Mouse (Mus musculus): ENCODE measurements at regions not wholly inside any gene's neighbourhood (a gene's known extent, or its start where the extent isn't known, plus 50 kb on each side); places are given as distances from the start of the nearest gene placed in this dataset.

- no peak for TF ChIP-seq CTCF (IDR thresholded peaks at IDR 0.05; ENCODE audit: extremely low read depth, insufficient read length, insufficient replicate concordance, low read depth, low read length)
- no peak for TF ChIP-seq POLR2A (IDR thresholded peaks at IDR 0.05; ENCODE audit: low read depth, low read length)
Measured at GRCm38 (mm10) chr15:88489715-88490114, 110.4 kb upstream of the Zdhhc25 start.

All from small intestine, adult 2 months (tissue).